Mouse (Mus musculus): ENCODE measurements at regions not wholly inside any gene's neighbourhood (a gene's known extent, or its start where the extent isn't known, plus 50 kb on each side); places are given as distances from the start of the nearest gene placed in this dataset.

GRCm38 (mm10) chr17:4736689-4737088, 257.4 kb upstream of the Arid1b start:
- TF ChIP-seq CTCF (IDR thresholded peaks at IDR 0.05; ENCODE audit: low read depth) (no peak), EP300 (optimal IDR thresholded peaks at IDR 0.05) (no peak)
